Mouse (Mus musculus) embryonic stem cell, embryonic (primary cell): ENCODE measurements around the gene Klhl4.

Source experiments
- CTCF ChIA-PET, 4 experiments: fragments of 300-600 bp in 2 of 4; fragments of 350-600 bp in 2 of 4; sonication (Branson Sonifier 250); formaldehyde crosslinking; loops; one replicate each; lab custom pipeline; 2022; ENCODE audit warnings: inconsistent platforms in 2 of 4; lab: Charles Lee
- POLR2A ChIA-PET, 4 experiments: fragments of 300-600 bp in 2 of 4; fragments of 350-600 bp in 2 of 4; sonication (Branson Sonifier 250); formaldehyde crosslinking; loops; one replicate each; lab custom pipeline; 2022; ENCODE audit warnings: antibody characterized with exemption in 4 of 4, inconsistent platforms in 1 of 4; lab: Charles Lee

Klhl4 gene

DNA sequence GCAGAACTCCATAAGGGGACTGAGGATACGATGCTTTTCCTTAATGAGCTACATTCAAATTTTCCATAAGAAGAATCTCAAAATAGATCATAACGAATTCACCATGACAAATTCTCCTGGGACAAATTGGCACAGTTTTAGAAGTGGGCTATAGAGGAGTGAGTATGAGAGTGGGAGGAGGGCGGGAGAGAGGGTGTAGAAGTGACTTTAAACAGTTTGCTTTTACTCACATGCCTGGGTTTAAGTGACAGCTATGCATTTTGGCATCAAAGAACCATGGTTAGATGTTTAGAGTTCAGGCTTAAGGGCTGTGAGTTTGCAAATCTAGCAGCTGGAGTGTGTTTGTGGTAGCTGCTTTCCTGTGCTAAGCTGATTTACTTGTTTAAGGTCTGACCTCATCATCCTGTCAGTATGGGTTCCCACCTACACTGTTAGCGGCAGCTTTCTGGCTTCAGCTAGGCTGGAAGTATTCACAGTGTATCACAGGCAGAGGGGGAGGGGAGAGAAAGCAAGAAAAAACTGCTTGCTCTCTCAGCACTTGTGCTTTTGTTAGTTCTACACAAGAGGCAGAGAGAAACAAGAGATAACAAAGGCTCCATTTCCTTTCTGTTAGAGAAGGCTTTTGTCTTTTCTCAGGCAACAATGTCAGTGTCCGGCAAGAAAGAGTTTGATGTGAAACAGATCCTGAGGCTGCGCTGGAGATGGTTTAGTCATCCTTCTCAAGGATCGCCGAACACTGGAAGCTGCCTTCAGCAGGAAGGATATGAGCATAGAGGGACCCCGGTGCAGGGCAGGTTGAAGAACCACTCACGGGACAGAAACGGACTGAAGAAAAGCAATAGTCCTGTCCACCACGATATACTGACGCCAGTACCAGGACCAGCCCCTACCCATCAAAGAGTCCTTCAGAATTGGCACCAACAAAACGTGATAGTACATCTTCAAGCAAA, at the start of gene Klhl4:
Gene Klhl4, plus strand, starts transcription at position 552 of the 950 bp plus-strand sequence.
- ChIA-PET POLR2A (no interaction called here), CTCF (no interaction called here)

DNA sequence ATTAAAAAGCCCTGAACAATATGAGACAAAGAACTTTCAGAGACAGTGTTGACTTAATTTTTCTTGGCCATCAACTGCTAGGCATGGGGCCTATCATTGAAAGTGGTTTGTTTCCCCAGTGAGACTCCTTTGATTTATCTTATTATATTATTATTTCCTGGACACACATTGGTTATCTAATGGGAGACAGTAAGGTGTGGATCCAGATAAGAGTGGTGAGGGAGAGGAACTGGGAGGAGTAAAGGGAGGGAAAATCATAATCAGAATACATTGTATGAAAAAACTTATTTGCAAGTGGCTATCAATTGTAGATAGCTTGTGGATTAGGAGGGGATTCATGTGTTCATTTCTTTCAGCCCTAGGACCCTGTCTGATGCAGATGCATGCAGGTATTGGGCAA, 10.0 kb downstream of the Klhl4 start:
- POLR2A ChIA-PET: no interaction called here
- CTCF ChIA-PET: no interaction called here

DNA sequence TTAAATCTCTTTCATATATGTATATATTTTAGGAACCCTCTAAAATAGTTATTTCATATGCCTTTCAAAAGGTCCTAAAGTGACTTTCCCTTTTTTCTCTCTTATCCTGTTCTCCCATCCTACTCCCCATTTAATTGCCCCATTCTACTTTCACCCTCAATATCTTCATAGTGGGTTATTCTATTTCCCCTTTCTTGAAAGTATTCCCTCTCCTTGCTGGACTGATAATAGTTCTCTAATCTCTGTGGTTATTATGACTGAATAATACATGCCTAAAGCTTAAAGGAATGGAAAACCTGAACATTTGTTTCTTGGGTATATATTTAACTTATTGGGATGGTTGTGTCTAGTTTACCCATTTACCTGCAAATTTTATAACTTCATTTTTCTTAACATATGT, 12.6 kb downstream of the Klhl4 start:
- CTCF ChIA-PET: no interaction called here
- POLR2A ChIA-PET: no interaction called here

DNA sequence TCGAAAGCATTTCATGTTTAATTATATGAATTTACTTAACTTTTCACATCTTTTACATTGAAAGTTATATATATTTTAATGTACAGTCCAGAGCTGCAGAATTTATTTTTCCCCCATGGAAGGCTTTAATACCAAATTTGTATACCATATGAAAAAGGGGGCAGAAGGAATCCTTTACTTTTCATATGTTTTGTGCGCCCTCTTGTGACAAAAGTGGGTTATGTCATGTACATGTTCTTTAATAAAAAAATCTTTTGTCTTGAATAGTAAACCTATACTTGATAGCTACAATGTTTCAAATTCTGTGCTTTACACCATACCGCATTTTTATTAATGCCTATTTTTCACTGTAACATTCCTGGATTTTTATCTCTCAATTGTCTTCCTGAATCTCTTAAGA, 84.0 kb downstream of the Klhl4 start:
- CTCF ChIA-PET: no interaction called here
- POLR2A ChIA-PET: no interaction called here

GRCm38 (mm10) chrX:114582311-114582710, 108.2 kb downstream of the Klhl4 start:
- CTCF ChIA-PET: no interaction called here
- POLR2A ChIA-PET: no interaction called here
